Mouse (Mus musculus) midbrain, embryonic 11.5 days (tissue): ENCODE measurements around the gene Phf21b. TPM values are rescaled to one million over a fixed set of nuclear protein-coding genes. Genes with fewer than 3 reads are reported as not detected.

ENCODE experiments used
- ATAC-seq: fragments of 200-750 bp; cut with Nextera tagmentation; 2 replicates; pipeline ENCODE4 v1.8.0; 2017; ENCODE audit warnings: moderate TSS enrichment, moderate library complexity; ENCODE audit not compliant: low FRiP score
- DNase-seq: peaks from one replicate; pipeline ENCODE4 v3.0.0; 2015; ENCODE audit warnings: low spot score; ENCODE audit errors: missing footprints
- H3K27ac ChIP-seq: fragments of 300-500 bp; sonication (generic); 2 replicates; pipeline ENCODE4 v1.5.1; 2014; ENCODE audit warnings: low read depth, low read length
- H3K27me3 ChIP-seq: fragments of 300-500 bp; sonication (generic); 2 replicates; pipeline ENCODE4 v1.6.1; 2014; ENCODE audit warnings: mild to moderate bottlenecking, low read length, moderate library complexity, mixed read lengths; ENCODE audit not compliant: control insufficient read depth, insufficient read depth
- H3K36me3 ChIP-seq: fragments of 300-500 bp; sonication (generic); 2 replicates; pipeline ENCODE4 v1.6.1; 2014; ENCODE audit warnings: mild to moderate bottlenecking, low read length, moderate library complexity, mixed read lengths; ENCODE audit not compliant: control insufficient read depth, insufficient read depth
- H3K4me1 ChIP-seq: fragments of 300-500 bp; sonication (generic); 2 replicates; pipeline ENCODE4 v1.6.1; 2014; ENCODE audit warnings: low read length; ENCODE audit not compliant: control insufficient read depth, insufficient read depth
- H3K4me2 ChIP-seq: fragments of 300-500 bp; sonication (generic); 2 replicates; pipeline ENCODE4 v1.6.1; 2014; ENCODE audit warnings: mild to moderate bottlenecking, moderate library complexity
- H3K4me3 ChIP-seq: fragments of 300-500 bp; sonication (generic); 2 replicates; pipeline ENCODE4 v1.5.1; 2014; ENCODE audit warnings: low read depth, low read length
- H3K9ac ChIP-seq: fragments of 300-500 bp; sonication (generic); 2 replicates; pipeline ENCODE4 v1.6.1; 2014; ENCODE audit warnings: low read length
- H3K9me3 ChIP-seq: fragments of 300-500 bp; sonication (generic); 2 replicates; pipeline ENCODE4 v1.6.1; 2016; ENCODE audit warnings: low read length; ENCODE audit not compliant: control insufficient read depth
- WGBS: fragments of 180-500 bp; shearing (Covaris S2); extraction: QIAGEN DNeasy Blood & Tissue Kit; methylation state at CpG from one replicate; pipeline ENCODE4 v1.1.7; 2014; 5-methylcytosine and 5-hydroxymethylcytosine counted together
- polyA plus RNA-seq: library from polyadenylated mRNA; unstranded; fragments of >200 nt; fragmentation: Nextera tagmentation; extraction: Ambion mirVana; gene quantifications from 2 replicates; pipeline ENCODE4 v1.2.1, GENCODE M21; 2014

Phf21b gene
- polyA plus RNA-seq, 1 experiment from 2014 or later, result 26.8 TPM

DNA sequence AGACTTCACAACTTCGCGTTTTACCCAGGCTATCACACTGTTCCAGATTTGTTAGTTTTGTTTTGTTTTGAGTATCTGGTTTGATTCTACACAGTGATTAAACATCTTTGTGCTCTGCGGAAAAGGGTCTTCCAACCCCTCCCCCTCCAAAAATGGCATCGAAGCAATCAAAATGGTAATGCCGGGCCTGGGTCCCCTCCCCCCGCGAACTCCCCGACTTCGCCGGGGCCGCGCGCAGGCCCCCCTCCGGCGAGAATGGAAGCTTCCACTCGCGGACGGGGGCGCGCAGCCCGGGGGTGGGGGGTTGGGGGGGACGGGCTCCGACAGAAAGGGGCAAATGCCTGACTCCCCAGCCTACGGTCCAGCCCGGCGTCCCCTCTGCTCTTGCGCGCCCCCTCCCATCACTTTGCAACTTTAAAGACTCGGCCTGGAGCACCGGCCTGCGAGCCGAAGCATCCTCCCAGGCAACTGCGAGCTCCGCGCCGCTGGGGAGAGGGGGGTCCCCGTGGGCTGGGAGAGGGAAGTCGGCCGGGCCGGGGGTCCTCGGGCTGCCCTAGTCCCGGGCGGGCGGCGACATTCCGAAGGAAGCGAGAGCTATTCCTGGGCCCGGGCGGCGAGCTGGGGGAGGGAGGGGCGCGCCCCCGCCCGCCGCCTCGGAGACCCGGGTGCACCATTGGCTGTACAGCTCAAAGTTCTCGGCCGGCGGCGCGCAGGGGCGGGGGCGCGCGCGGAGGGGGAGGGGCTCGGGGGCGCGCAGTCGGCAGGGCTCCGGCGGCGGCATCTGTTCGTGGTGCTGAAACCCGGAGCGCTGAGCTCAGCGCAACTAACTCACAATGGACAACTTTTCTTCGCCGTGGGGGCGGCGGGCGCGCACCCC lies 2.4 kb downstream of the Phf21b start:
- no peaks in the 10 kb centered on the region for H3K27me3 ChIP-seq

DNA sequence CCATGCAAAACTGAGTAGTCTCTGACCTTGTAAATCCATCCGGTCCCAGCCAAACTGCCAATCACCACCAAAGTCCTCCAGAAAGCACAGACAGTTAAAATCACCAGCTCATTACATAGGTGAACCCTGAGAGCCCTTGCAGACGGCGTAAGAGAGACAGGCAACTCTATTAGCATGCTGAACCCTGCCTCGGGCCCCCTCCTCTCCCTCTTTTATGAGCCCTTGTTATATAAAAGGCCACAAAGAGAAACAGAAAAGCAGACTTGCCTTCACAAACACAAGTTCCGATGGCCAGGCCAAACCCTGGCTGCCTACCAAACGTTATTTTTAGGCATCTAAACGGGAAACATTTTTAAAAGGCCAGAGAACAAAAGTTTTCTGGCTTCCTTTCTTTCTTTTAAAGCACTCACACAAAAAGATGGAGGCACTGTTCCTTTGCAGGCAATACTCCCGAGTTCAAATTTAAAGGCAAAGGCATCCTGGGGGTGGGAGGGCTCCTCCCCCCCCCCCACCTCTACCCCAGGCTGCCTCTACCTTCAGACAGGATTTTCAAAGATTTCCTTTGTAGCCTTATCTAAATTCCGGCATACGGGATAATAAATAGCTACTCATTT lies 3.3 kb downstream of the Phf21b start:
- Histone ChIP-seq H3K27me3 (no peaks in the 10 kb centered on the region), H3K4me3 (peak overlapping the region; percentile 80)
- WGBS, result 6% methylated on average over 10 of the region's 10 CpGs

More for the DNA sequence above, 2.4 kb downstream of the Phf21b start:
- Histone ChIP-seq H3K4me1 (peaks cover 31% of the 10 kb centered on the region), H3K4me3 (peak overlapping the region; percentile 80), H3K36me3 (peaks cover 2% of the 10 kb centered on the region; the same call in 1 of the 2 replicates), H3K9me3 (no peaks in the 10 kb centered on the region), H3K9ac (peak overlapping the region; percentile 97), H3K4me2 (peak overlapping the region; percentile 74), H3K27ac (peak overlapping the region; percentile 98)
- ATAC-seq, result peak; percentile 79
- DNase-seq, result peak; percentile 98
- under 1% methylated on average over 71 of the region's 84 CpGs for WGBS

DNA sequence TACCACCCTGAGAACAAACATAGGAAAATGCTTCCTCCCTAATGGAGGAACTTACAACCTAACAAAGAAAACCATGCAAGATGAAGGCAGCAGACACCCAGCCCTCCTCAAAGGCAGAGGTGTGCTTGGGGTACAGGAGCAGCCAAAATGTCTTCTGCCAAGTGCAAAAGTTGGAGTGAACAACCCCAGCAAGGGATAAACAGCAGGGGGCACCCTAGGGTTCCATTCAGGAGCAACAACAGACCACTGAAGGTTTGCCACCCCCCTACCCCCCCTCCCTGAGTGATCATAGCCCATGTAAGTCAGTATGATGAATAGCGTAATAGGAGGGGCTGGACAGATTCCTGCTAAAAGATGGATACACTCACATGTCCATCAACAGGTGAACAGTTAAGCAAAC lies 5.5 kb downstream of the Phf21b start:
- DNase-seq (no peak), ATAC-seq (no peak)
- Histone ChIP-seq H3K9me3 (no peaks in the 10 kb centered on the region), H3K27ac (no peak overlapping the region), H3K4me3 (no peak overlapping the region), H3K4me2 (no peak overlapping the region), H3K4me1 (peaks cover 39% of the 10 kb centered on the region), H3K9ac (no peak overlapping the region), H3K36me3 (peaks cover 2% of the 10 kb centered on the region; the same call in 1 of the 2 replicates), H3K27me3 (no peaks in the 10 kb centered on the region)
- WGBS, result 94% methylated on average over 1 of the region's 1 CpGs

More for the DNA sequence above, 3.3 kb downstream of the Phf21b start:
- DNase-seq (peak; percentile 92), ATAC-seq (no peak)
- Histone ChIP-seq H3K36me3 (peaks cover 2% of the 10 kb centered on the region; the same call in 1 of the 2 replicates), H3K4me2 (peak overlapping the region; percentile 74), H3K9ac (peak overlapping the region; percentile 97), H3K9me3 (no peaks in the 10 kb centered on the region), H3K4me1 (peaks cover 35% of the 10 kb centered on the region), H3K27ac (peak overlapping the region; percentile 98)

DNA sequence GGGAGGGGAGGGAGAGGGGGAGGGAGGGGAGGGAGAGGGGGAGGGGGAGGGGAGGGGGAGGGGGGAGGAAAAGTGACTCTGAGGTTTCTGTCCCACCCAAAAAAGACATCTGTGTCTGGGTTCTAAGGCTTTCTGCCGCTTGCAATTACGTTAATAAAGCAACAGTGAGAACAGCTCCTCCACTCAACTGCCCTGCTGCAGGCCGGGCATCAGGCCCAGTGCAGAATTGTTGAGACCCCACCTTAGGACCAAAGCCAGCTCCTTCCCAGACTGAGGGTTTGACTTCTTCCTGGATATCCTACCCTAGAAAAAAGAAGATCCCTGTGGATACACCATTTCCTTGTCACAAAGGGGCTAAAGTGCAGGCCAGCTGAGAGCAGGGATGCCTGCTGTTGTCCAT lies 9.6 kb downstream of the Phf21b start:
- no peak for ATAC-seq
- peak; percentile 72 for DNase-seq
- H3K36me3 ChIP-seq, result peaks cover 2% of the 10 kb centered on the region; the same call in 1 of the 2 replicates
- no peak overlapping the region for H3K4me3 ChIP-seq
- no peak overlapping the region for H3K4me2 ChIP-seq
- no peaks in the 10 kb centered on the region for H3K27me3 ChIP-seq
- 75% methylated on average over 3 of the region's 3 CpGs for WGBS
- H3K9me3 ChIP-seq, result no peaks in the 10 kb centered on the region
- no peak overlapping the region for H3K9ac ChIP-seq
- peaks cover 56% of the 10 kb centered on the region for H3K4me1 ChIP-seq
- no peak overlapping the region for H3K27ac ChIP-seq

DNA sequence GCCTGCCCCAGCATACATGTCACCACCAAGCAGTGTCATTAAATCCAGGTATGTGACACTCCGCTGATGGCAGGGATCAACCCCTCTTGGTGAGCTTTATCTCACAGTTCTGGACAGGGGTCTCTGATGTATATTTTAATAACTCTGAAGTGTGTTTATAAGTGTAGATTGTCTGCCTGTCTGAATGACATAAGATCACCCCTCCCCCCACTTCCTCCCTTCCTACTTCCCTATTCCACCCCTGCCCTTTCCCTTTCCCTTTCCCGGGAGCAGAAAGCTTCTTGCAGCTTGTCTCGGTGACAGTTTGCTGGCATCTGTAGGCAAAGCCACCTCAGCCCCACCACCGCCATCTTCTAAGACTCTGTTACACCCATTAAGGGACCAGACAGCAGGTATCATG lies 11.0 kb downstream of the Phf21b start:
- Histone ChIP-seq H3K4me2 (no peak overlapping the region), H3K27ac (no peak overlapping the region), H3K27me3 (no peaks in the 10 kb centered on the region), H3K9ac (no peak overlapping the region), H3K9me3 (no peaks in the 10 kb centered on the region), H3K4me1 (peaks cover 49% of the 10 kb centered on the region), H3K36me3 (peaks cover 2% of the 10 kb centered on the region; the same call in 1 of the 2 replicates), H3K4me3 (no peak overlapping the region)
- WGBS, result 94% methylated on average over 4 of the region's 4 CpGs
- ATAC-seq (no peak), DNase-seq (no peak)

DNA sequence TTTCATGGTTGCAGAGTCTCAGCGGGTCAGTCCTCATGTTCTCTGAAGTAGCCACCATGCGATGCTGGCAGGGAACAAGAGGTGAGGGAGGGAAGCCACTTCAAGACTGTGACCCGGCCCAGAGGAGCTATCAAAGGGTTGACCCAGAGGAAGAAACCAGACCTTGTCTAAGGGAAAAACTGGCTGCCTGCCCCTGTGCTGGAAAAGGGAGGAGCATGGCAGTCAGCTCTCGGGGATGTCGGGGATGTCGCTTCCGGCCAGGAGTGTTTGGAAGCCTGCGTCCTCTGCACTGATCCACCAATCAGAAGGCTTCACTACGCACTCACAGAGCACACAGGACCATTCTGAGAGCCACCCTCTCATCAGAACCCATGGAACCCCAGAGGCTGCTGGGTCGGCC lies 12.8 kb downstream of the Phf21b start:
- WGBS, result 80% methylated on average over 10 of the region's 10 CpGs

DNA sequence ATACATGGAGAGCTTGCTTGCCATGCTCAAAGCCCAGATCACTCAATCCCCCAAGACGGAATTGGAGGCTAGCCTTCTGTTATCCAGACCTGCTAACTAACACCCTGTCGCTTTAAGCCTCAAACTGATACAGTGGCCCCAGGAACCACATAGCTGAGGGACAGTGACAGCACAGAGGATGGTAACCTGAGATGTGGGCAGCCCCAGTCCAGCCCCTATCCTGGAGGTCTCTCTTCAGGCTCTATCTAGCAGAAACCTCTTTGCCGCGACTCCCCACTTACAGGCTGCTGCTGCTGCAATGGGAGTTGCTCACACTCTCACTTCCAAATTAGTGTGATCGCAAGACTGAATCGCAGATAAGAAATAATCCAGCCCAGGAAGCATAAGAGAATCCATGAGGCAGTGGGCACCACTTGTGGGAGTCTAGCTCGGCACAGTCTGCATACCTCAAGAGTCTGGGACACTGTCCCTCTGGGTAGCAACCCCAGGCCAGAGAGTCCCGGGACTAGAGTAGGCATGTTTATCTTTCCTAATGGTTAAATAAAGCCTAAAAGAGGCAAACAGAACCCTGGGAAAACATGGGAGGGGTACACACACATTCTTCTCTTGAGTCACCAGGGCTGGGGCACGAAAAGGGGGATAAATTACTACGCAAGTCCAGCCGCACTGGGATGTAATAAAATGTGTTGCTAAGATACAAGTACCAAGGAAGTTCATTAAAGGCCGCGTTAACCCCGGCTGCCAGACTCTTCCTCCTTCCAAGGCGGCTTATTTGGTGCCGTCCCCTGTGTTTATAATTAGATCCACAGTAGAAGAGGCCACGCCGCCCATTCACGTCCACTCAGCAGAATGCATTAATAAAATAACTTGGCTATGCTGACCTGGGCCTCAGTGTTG lies 13.7 kb downstream of the Phf21b start:
- no peak overlapping the region for H3K4me3 ChIP-seq
- WGBS, result 44% methylated on average over 19 of the region's 19 CpGs
- DNase-seq (no peak), ATAC-seq (peak; percentile 70)
- no peak overlapping the region for H3K4me2 ChIP-seq
- peak overlapping the region; percentile 28 for H3K27ac ChIP-seq
- H3K9ac ChIP-seq, result no peak overlapping the region
- no peaks in the 10 kb centered on the region for H3K27me3 ChIP-seq
- H3K4me1 ChIP-seq, result peaks cover 40% of the 10 kb centered on the region
- no peaks in the 10 kb centered on the region for H3K36me3 ChIP-seq
- H3K9me3 ChIP-seq, result no peaks in the 10 kb centered on the region

More for the DNA sequence above, 12.8 kb downstream of the Phf21b start:
- H3K9me3 ChIP-seq, result no peaks in the 10 kb centered on the region
- H3K4me3 ChIP-seq, result no peak overlapping the region
- no peak for ATAC-seq
- H3K27me3 ChIP-seq, result no peaks in the 10 kb centered on the region
- H3K9ac ChIP-seq, result no peak overlapping the region
- no peak overlapping the region for H3K4me2 ChIP-seq
- H3K27ac ChIP-seq, result peak overlapping the region; percentile 28
- H3K4me1 ChIP-seq, result peaks cover 48% of the 10 kb centered on the region
- no peaks in the 10 kb centered on the region; the same call in 1 of the 2 replicates for H3K36me3 ChIP-seq
- DNase-seq, result no peak

DNA sequence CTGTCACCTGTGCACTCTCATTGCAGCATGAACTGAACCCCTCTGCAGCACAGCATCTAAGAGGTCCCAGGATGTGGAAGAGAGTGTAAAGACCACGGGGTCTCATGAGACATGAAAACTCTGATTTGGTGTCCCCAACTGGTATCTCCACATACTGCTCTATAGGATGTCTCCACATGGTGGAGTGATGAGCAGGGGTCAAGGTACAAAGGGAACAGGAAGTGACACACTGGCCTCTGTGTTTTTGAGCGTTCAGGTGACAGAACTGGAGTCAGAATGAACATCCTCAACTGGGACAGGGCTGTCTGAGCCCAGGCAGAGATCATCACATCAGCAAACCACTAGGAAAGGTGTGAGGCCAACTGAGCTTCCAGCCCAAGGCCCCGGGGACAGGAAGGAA lies 15.3 kb downstream of the Phf21b start:
- ATAC-seq, result no peak
- Histone ChIP-seq H3K4me3 (no peak overlapping the region), H3K9ac (no peak overlapping the region), H3K27me3 (no peaks in the 10 kb centered on the region), H3K27ac (no peak overlapping the region), H3K36me3 (no peaks in the 10 kb centered on the region), H3K4me1 (peaks cover 36% of the 10 kb centered on the region), H3K4me2 (no peak overlapping the region), H3K9me3 (no peaks in the 10 kb centered on the region)
- DNase-seq, result no peak
- 77% methylated on average over 3 of the region's 3 CpGs for WGBS
